Mouse (Mus musculus) testis, adult 10 weeks (tissue): Measurements from ENCODE around the gene Prkab2. TPM values are rescaled to one million over a fixed set of nuclear protein-coding genes. Genes with fewer than 3 reads are reported as not detected.

Source experiments
- polyA plus RNA-seq: library from polyadenylated mRNA; stranded (reverse); fragments of 350-450 nt; fragmentation: Illumina TruSeq; extraction: RNeasy Lipid Tissue Mini Kit (QIAGEN cat#74804); gene quantifications from one replicate; pipeline ENCODE4 v1.2.3, GENCODE M21; 2014; ENCODE audit warnings: low read depth, low replicate concordance

Prkab2 gene
- 21.5 TPM for polyA plus RNA-seq

DNA sequence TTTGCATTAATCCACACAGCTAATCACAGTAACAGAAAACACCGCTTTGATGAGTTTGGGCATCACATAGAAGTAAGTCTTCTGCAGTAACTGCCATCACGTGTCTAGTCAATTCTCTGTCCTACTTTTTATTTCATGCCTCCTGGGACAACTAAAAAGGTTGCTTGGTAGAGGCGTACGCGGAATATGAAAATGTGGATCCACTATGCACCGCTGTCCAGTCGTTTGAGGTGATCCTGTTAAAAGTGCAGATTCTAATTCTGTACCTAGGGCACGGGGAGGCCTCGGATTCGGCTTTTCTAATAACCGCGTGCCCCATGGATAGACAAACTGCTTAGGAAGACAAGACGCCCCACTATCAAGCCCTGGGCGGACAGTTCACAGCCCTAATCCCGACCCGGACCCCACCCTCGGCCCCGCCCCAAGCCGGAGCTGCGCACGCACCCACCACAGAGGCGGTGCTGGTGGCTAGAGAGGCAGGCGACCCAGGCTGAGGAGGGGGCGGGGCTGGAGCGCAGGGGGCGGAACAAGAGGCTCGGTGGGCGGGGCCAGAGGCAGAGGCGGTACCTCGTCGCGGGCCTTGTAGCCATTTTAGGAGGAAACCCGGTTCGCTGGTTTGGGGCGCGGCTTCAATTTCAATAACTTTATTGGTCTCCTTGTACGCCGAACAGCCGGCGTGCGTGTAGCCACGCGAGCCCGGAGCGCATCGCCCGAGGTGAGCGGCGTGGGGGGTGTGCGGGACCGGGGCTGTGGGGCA is at the start of gene Prkab2:
TSS of gene Prkab2 (plus strand) at position 539 of the 757 bp plus-strand sequence.

DNA sequence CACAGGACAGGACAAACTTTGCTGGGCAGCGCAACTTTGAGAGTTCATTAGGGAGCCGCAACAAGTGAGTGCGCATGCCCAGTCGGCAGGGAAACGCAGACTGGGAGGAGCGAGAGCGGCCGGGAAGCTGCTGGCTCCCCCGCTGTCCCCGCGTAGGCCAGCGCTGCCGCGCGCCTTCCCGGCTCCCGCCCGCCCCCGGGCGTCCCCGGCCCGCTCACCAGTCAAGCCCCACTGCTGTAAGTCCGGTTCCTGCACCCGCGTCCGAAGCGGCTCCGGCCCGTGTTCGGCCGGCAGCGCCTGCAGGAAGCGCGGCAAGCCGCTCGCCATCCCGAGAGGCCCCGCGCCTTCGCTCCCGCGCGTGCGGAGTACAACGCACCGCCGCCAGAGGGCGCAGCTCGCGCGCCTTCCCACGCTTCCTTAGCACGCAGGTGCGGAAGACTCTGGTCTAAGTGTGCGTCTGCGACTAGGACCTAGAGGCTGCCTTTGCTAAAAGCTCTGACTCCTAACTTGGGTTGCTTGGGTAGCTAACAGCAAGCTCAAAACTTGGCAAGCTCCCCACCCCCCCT is 48.1 kb upstream of the Prkab2 start, which contains the start of gene Chd1l:
TSS of gene Chd1l (minus strand) at position 359 of the 566 bp plus-strand sequence.

DNA sequence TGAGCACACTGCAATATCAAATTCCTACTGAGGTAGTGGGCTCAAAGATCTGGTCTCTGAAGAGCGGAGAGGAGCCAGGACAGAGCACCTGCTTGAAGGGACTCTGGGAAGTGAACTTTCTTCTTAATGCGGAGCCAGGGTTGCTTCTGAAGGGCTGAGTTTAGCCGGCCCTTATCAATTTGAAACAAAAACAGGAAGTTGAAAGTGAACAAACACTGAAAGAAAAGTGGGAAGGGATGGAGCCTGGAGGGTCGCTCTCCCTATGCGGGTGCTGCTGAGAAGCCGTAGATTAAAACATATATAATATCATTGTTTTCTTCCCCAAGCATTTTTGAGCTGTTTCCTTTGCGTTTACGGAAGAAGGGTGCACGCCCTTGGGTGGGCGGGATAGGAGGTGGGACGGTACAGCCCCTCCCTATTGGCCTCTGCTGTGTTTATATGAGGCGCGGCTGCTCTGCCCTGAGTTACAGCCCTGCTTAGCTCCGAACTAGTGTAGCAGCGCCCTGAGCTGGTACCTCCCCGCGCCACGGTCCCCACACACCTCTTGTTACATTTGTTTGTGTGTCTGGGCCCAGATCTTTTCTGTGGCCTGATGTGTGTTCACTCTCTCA is 29.5 kb upstream of the Prkab2 start, which contains the start of gene Fmo5:
TSS of gene Fmo5 (plus strand) at position 414 of the 611 bp plus-strand sequence.

DNA sequence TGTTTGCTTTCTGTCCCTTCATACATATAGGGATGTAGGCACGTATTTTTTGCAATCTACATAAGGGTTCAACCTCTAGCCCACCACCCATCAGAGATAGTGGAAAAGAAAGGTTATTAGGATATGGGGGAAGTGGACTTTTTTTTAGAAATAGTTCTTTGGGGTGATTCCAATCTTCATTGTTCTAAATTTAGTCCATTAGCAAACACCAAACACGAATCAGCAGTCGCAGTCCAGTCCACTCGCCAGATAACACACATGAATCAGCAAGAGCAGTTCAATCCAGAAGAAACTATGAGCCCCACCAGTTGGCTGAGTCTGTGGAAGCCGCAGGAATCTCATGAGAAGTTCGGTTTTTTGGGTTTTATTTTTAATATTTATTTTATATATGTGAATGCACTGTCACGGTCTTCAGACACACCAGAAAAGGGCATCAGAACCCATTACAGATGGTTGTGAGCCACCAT is 16.7 kb downstream of the Prkab2 start, which contains the start of gene Gm17651:
TSS of gene Gm17651 (minus strand) at position 51 of the 467 bp plus-strand sequence.

Other genes with a start within 250 kb of the Prkab2 start
- gene Olfr1402, start 236.2 kb upstream of the Prkab2 start, polyA plus RNA-seq, result not detected
- 30.0 TPM for gene Chd1l, start 48.0 kb upstream of the Prkab2 start, polyA plus RNA-seq
- gene Fmo5, start 29.4 kb upstream of the Prkab2 start, polyA plus RNA-seq, result 1.8 TPM
- not detected for gene Gm17651, start 16.5 kb downstream of the Prkab2 start, polyA plus RNA-seq
- gene Pde4dip, start 230.5 kb downstream of the Prkab2 start, polyA plus RNA-seq, result 61.4 TPM
- gene Sec22b, start 243.0 kb downstream of the Prkab2 start, polyA plus RNA-seq, result 43.2 TPM